Mouse (Mus musculus) heart, adult 2 months (tissue): ENCODE data around the gene Sec22b.

ENCODE experiments used
- CTCF ChIP-seq: fragments of 200-600 bp; IDR thresholded peaks from 2 replicates; pipeline ENCODE4 v1.8.1; 2022; ENCODE audit warnings: antibody characterized with exemption, mild to moderate bottlenecking, moderate library complexity
- EP300 ChIP-seq: fragments of 200-500 bp; IDR thresholded peaks from 2 replicates; pipeline ENCODE4 v1.6.1; 2011; ENCODE audit warnings: low read depth, low read length, control low read depth; ENCODE audit not compliant: insufficient read depth
- POLR2A ChIP-seq: fragments of 200-500 bp; IDR thresholded peaks from 2 replicates; pipeline ENCODE4 v1.6.1; 2011; ENCODE audit warnings: mild to moderate bottlenecking, low read depth, low read length, control low read depth; ENCODE audit not compliant: insufficient read depth

DNA sequence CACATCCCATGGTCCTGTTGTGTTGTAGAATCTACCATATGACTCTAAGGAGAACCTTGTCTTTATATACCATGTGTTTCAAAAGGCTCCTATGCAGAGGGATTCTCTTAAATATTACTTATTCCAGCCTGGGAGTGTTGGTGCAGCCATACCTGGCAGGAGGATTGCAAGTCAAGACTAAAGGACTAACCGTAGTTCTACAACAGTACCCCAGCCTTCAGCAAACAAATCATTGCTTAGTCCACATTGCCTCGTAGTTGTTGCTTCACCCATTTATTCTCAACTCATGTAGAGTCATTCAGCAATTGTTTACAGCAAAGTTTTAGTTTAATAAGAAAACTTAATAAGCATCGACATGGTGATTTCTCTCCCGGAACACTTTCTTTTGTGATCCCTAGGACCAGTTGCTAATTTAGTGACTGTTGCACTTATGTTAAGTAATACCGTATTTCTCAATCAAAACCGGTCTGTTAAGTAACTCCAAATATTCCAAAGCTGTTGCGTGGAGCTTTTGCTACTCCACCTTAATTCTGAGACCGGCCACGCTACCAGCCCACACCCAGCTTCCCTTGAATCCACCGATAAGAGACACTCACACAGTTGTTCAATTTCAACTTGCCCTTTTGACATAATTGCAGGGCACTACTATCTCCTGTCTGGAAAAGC, 18.0 kb downstream of the Sec22b start:
- TF ChIP-seq POLR2A (no peak), CTCF (no peak), EP300 (no peak)
